Mouse (Mus musculus): Measurements from ENCODE around the gene Wfdc5.

- TF ChIP-seq EP300 (optimal IDR thresholded peaks at IDR 0.05) (no peak), CTCF (IDR thresholded peaks at IDR 0.05; ENCODE audit: low read depth) (no peak)
These were observed 17.2 kb upstream of the Wfdc5 start, which contains the start of gene Wfdc15a for GRCm38 (mm10) chr2:164199626-164200327.

All from stomach, postnatal 0 days (tissue).